Mouse (Mus musculus): ENCODE measurements at regions not wholly inside any gene's neighbourhood (a gene's known extent, or its start where the extent isn't known, plus 50 kb on each side); places are given as distances from the start of the nearest gene placed in this dataset.

DNA sequence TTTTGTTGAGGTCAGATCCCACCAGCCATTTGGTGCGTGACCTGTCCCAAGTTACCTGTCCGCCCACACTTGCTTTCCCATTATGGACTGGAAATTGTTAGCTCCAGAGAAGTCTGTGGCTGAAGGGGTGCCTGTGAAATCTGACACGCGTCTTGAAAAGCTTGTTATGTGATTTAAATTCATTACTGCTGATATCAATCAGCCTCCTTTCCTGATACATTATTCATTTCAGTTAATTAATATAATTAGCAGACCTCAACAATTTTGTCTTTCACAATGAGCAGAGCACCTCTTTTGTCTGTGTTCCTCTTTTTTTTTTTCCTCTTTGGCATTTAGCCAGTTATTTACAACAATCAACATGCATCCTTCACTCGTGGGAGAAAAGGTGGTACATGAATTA is 58.6 kb upstream of the Grip1 start:
- DNase-seq (ENCODE audit: low read depth) = no peak

GRCm38 (mm10) chr10:119387924-119388323 is 65.7 kb upstream of the Grip1 start:
- no peak for DNase-seq (ENCODE audit: low read depth)

DNA sequence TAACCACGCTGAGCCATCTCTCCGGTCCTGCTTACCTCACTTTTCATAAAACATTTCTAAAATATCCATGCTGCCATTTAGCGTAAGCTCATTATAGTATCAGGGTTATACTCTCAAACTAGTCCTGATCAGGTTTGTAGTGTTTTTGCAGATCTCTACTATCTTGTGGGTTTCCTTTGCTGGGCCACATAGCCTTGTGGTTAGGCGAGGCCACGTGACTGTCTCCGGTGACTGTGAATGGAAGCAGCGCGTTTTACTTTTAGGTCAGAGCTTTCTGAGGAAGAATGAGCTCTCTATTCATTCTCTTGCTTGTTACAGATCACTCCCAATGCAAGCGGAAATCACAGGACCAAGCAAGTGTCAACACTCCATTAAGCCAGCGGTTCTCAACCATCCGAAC is 71.4 kb upstream of the Grip1 start:
- no peak for DNase-seq (ENCODE audit: low read depth)

DNA sequence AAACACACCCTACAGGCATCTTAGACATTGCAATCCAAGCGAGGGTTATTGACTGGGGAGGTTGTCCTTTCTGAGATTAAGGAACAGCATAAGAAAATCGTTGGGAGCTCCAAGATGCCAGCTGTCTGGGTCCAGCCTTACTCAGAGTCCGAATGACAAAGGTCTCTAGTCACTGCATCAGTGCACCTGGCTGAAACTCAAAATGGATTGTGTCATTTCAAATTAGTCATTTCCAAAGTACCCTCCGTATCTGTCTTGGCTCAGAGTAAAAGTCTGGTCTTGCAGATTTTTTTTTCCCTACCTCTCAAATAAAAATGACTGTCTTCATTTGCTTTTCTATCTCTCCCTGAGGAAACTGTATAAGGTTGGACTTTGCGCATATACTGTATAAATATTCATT is 85.1 kb upstream of the Grip1 start:
- DNase-seq (ENCODE audit: low read depth) = no peak

DNA sequence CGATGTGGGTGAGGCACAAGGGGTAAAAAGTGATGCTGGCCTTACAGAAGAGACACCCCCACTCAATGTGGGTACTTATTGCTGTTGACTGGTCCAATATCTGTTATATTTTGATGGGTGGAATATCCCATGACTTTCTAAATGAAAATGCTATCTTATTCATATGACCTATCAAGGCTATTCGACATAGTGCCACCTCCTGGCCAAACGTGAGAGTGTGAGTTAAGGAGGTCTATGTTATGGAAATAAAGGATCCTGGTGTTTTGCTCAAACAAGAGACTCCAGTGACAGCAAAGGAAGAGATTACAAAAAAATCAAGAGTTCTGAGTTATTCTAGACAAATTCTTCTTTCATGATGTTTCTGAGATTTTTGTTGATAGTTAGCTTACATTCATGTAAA is 90.0 kb upstream of the Grip1 start:
- no peak for DNase-seq (ENCODE audit: low read depth)

DNA sequence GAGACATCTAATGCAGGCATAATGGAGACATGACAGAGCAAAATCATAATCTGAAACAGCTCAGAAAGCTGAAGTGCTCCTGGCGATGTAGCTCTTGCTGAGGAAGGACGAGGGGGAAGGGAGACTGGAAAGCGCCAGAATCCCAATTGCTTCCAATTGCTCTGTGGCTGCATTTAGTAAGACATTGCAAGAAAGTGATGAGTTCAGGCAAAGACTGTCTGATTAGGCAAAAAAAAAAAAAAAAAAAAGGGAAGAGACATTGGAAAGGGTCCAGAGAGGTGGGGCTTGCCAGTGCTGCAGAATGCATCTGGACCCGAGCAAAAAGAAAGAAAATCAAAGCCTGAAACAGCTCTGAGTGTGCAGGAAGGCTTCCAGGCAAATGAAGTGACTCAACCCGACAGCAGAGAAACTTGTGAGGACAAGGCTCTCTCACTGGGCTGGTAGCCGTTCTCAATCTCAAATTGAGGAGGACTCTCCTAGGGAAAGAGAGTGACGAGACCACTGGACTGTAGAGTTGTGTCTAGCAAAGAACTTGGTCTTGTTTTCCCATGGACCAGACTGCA is 94.8 kb upstream of the Grip1 start:
- DNase-seq (ENCODE audit: low read depth) = no peak

GRCm38 (mm10) chr10:119342317-119343114 is 102.7 kb upstream of the Cand1 start:
- DNase-seq (ENCODE audit: low read depth) = no peak

- no peak for DNase-seq (ENCODE audit: low read depth)
Observed at GRCm38 (mm10) chr10:119340323-119340722, 100.5 kb upstream of the Cand1 start.

DNA sequence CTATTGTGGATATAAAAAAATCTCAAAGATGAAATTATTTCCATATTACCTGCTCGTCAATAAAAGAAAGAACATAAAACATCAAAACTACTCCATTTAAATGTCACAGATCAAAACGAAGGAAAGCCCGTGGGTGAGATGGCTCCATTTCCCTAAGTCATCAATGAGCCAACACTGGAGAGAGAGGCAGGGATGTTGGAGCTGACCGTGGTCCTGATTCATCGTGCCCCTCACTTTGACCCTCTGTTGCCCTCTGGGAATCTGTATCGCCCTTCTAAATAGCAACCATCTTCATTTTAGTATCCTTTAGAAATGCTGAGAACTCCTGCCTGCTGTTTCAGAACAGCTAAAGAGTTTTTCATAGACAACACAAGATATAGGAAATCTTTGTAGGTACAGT is 87.1 kb upstream of the Cand1 start:
- DNase-seq (ENCODE audit: low read depth) = no peak

DNA sequence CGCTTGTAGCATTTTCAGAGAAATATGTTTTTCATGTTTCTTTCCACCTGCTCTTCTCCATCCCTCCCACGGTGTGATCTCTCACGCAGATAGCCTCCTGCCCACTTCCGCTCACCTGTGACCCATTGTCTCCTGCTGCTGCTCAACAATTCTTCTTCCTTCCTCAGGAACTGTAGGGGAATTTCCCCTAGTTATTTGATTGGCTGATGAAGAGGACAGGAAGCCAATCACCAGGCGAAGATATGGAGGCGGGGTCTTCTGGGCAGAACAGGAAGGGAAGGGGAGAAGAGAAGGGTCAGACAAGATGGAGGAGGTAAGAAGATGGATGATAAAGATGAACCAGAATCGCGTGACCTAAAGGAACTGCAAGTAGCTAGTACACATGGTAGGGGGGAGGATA is 80.1 kb upstream of the Cand1 start:
- no peak for DNase-seq (ENCODE audit: low read depth)

GRCm38 (mm10) chr10:119318416-119318815 is 78.6 kb upstream of the Cand1 start:
- DNase-seq (ENCODE audit: low read depth) = no peak

DNA sequence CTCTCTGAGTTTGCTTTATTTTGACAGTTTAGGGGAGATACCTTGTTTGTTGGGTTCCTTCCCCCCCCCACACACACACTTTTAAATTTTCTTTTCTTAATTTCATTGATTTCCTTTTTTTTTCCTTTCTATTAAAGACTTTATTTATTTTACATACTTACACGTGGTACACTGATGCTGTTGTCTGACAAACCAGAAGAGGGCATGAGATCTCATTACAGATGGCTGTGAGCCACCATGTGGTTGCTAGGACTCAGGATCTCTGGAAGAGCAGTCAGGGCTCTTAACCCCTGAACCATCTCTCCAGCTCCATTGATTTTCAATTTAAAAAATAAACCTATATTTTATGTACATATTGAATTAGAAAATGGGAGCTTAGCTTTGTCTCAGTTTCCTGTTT is 71.7 kb upstream of the Cand1 start:
- DNase-seq (ENCODE audit: low read depth) = no peak

DNA sequence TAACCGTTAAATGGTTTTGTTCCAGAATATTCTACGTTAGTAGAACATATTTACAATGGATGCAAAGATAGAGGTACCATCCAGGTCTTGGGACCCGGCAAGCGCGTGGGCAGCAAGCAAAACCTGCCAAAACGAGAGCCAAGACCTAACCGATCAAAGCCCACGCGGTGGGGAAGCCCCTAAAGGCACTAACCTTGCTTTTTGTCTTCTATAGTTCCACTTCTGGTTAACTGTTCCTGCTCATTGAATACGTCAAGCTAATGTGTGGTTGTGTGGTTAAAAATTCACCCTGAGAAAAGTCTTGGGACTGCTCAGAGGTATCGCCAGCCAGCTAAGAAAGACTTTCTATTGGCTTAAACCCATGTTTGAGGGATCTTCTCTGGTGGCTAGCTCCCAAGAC is 55.9 kb upstream of the Cand1 start:
- DNase-seq (ENCODE audit: low read depth) = no peak

GRCm38 (mm10) chr10:119294454-119295149 is 54.7 kb upstream of the Cand1 start:
- DNase-seq (ENCODE audit: low read depth) = peak; percentile 3

DNA sequence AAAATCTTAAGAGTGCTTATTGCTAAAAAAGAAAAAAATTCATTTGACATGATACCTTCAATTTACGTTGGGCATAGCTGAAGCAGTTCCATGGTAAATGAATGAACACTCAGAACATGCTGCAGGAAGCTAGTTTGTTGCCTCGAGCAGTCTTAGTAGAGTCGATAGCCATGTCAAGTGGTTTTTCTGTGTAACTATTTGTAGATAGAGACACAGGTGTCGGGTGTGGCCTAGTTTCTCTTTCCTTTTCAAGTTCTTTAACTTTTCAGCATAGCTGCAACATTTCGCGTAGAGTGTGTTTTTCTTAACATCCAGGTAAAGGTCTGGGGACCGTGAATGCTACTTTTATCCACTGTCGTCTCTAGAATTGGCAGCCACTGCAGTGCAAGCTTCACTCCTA is 53.5 kb upstream of the Cand1 start:
- DNase-seq (ENCODE audit: low read depth) = no peak
